Mouse (Mus musculus) midbrain, embryonic 11.5 days (tissue): ENCODE data around the gene Gm6309. TPM values are rescaled to one million over a fixed set of nuclear protein-coding genes. Genes with fewer than 3 reads are reported as not detected.
A peak's percentile ranks its signal among the peaks of the same experiment; 100 is the strongest.
"Not testable (repeated sequence)": the region's sequence is repeated elsewhere in the genome, so short reads cannot be mapped to it uniquely, and the experiment has no call there.

Experiments
- ATAC-seq: fragments of 200-750 bp; cut with Nextera tagmentation; 2 replicates; pipeline ENCODE4 v1.8.0; 2017; ENCODE audit warnings: moderate TSS enrichment, moderate library complexity; ENCODE audit not compliant: low FRiP score
- DNase-seq: peaks from one replicate; pipeline ENCODE4 v3.0.0; 2015; ENCODE audit warnings: low spot score; ENCODE audit errors: missing footprints
- H3K27ac ChIP-seq: fragments of 300-500 bp; sonication (generic); 2 replicates; pipeline ENCODE4 v1.5.1; 2014; ENCODE audit warnings: low read depth, low read length
- H3K27me3 ChIP-seq: fragments of 300-500 bp; sonication (generic); 2 replicates; pipeline ENCODE4 v1.6.1; 2014; ENCODE audit warnings: mild to moderate bottlenecking, low read length, moderate library complexity, mixed read lengths; ENCODE audit not compliant: control insufficient read depth, insufficient read depth
- H3K36me3 ChIP-seq: fragments of 300-500 bp; sonication (generic); 2 replicates; pipeline ENCODE4 v1.6.1; 2014; ENCODE audit warnings: mild to moderate bottlenecking, low read length, moderate library complexity, mixed read lengths; ENCODE audit not compliant: control insufficient read depth, insufficient read depth
- H3K4me1 ChIP-seq: fragments of 300-500 bp; sonication (generic); 2 replicates; pipeline ENCODE4 v1.6.1; 2014; ENCODE audit warnings: low read length; ENCODE audit not compliant: control insufficient read depth, insufficient read depth
- H3K4me2 ChIP-seq: fragments of 300-500 bp; sonication (generic); 2 replicates; pipeline ENCODE4 v1.6.1; 2014; ENCODE audit warnings: mild to moderate bottlenecking, moderate library complexity
- H3K4me3 ChIP-seq: fragments of 300-500 bp; sonication (generic); 2 replicates; pipeline ENCODE4 v1.5.1; 2014; ENCODE audit warnings: low read depth, low read length
- H3K9ac ChIP-seq: fragments of 300-500 bp; sonication (generic); 2 replicates; pipeline ENCODE4 v1.6.1; 2014; ENCODE audit warnings: low read length
- H3K9me3 ChIP-seq: fragments of 300-500 bp; sonication (generic); 2 replicates; pipeline ENCODE4 v1.6.1; 2016; ENCODE audit warnings: low read length; ENCODE audit not compliant: control insufficient read depth
- WGBS: fragments of 180-500 bp; shearing (Covaris S2); extraction: QIAGEN DNeasy Blood & Tissue Kit; methylation state at CpG from one replicate; pipeline ENCODE4 v1.1.7; 2014; 5-methylcytosine and 5-hydroxymethylcytosine counted together
- polyA plus RNA-seq: library from polyadenylated mRNA; unstranded; fragments of >200 nt; fragmentation: Nextera tagmentation; extraction: Ambion mirVana; gene quantifications from 2 replicates; pipeline ENCODE4 v1.2.1, GENCODE M21; 2014

The Gm6309 gene
- polyA plus RNA-seq, 1 experiment from 2014 or later = not detected

DNA sequence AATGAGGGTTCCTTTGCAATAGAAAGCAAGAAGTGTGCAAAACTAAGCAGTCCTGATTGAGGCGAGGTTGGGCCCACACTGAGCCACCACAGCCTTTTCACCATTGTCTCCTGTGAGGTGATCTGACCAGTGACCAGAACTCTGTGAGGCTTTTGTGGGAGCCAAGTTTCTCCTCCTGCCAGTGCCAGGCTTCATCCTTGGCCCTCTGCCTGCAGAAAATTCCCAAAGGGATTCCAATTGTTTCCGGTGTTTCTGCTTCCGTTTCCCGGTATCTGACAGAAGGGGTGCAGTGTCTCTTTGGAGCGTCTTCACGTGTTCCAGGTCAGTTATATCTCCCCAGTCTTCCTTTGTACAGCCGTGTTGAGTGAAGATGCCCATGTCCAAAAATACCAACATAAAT, 18.2 kb upstream of the Gm6309 start:
- Histone ChIP-seq H3K4me3 (no peak overlapping the region), H3K9me3 (no peaks in the 10 kb centered on the region; the same call in 1 of the 2 replicates), H3K36me3 (no peaks in the 10 kb centered on the region), H3K27ac (no peak overlapping the region), H3K4me2 (no peak overlapping the region), H3K9ac (no peak overlapping the region), H3K4me1 (no peaks in the 10 kb centered on the region), H3K27me3 (no peaks in the 10 kb centered on the region)
- 87% methylated on average over 7 of the region's 7 CpGs for WGBS
- ATAC-seq (no peak), DNase-seq (no peak)

DNA sequence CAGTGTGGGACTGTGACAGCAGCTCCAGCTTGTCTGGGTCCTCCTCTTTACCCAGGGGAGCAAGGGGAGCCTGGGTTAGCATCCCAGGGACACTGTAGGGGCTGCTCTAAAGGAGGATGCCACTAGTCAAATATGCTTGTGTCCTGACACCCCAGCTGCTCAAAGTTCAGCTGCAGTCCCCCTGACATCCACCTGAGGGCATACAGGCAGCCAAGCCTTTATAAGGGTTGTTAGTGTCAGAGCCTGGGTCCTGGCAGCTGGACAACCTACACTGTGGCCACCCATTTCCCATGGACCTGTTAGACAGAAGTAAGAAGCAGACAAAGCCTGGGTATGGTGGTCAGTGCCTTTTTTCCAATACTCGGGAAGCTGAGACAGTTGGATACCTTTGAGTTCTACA, 17.6 kb upstream of the Gm6309 start:
- no peak overlapping the region for H3K27ac ChIP-seq
- H3K9ac ChIP-seq = no peak overlapping the region
- DNase-seq = no peak
- no peaks in the 10 kb centered on the region for H3K4me1 ChIP-seq
- no peaks in the 10 kb centered on the region for H3K36me3 ChIP-seq
- H3K4me3 ChIP-seq = no peak overlapping the region
- no peaks in the 10 kb centered on the region for H3K27me3 ChIP-seq
- 79% methylated on average over 1 of the region's 1 CpGs for WGBS
- no peaks in the 10 kb centered on the region; the same call in 1 of the 2 replicates for H3K9me3 ChIP-seq
- no peak for ATAC-seq
- no peak overlapping the region for H3K4me2 ChIP-seq

DNA sequence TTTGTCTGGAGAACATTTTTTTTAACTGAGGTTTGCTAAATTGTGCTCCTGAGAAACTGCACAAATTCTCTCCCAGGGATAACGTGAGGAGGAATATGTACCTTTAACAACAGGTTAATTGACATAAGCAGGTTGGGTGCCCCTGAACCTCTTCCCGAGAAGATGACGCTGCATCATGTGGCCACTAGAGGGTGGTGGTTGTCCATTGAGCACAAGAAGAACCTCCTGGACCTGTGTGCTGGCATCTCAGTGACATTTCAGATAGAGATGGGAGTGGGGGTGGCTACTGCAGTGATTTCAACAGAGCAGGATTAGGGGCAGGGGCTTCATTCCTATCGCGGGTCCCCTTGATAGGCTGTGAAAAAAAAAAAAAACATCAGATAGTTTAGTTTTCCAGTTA, 16.9 kb upstream of the Gm6309 start:
- not testable (repeated sequence) for H3K36me3 ChIP-seq, DNase-seq, H3K27me3 ChIP-seq, ATAC-seq, H3K4me2 ChIP-seq, H3K4me3 ChIP-seq, H3K27ac ChIP-seq, H3K9ac ChIP-seq, H3K9me3 ChIP-seq, H3K4me1 ChIP-seq
- 31% methylated on average over 5 of the region's 5 CpGs for WGBS

DNA sequence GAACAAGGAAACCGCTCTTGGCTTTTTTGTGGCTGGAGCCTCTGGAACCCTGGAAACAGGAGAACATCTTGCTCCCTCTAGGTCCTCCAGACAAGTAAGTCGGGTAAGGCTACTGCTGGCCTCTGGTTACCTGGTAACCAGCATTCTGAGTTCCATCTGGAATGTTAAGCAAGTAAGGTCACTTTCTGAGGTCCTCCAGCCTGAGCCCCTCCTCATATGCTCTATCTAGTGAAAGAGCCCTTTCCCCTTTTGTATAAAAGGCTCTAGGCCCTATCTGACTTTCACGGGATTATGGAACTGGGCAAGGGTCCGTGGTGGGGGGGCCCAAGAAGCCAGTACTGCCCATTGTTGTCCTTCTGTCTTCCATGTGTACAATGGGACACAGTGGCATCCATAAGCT, 14.7 kb upstream of the Gm6309 start, which contains the start of gene 1700001J03Rik:
Gene 1700001J03Rik (minus strand): TSS at position 101 of the 400 bp plus-strand sequence.
- not testable (repeated sequence) for DNase-seq, ATAC-seq, H3K4me1 ChIP-seq, H3K9me3 ChIP-seq, H3K36me3 ChIP-seq, H3K4me2 ChIP-seq, H3K27ac ChIP-seq, H3K4me3 ChIP-seq, H3K9ac ChIP-seq, H3K27me3 ChIP-seq
- 80% methylated on average over 4 of the region's 4 CpGs for WGBS

DNA sequence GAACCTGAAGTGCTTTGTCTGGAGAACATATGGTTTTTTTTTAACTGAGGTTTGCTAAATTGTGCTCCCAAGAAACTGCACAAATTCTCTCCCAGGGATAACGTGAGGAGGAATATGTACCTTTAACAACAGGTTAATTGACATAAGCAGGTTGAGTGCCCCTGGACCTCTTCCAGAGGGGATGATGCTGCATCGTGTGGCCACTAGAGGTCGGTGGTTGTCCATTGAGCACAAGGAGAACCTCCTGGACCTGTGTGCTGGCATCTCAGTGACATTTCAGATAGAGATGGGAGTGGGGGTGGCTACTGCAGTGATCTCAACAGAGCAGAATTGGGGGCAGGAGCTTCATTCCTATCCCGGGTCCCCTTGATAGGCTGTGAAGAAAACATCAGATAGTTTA, 2.2 kb upstream of the Gm6309 start:
- not testable (repeated sequence) for ATAC-seq, H3K27me3 ChIP-seq, H3K4me3 ChIP-seq, H3K9ac ChIP-seq, H3K4me1 ChIP-seq, H3K4me2 ChIP-seq, H3K27ac ChIP-seq, H3K9me3 ChIP-seq, DNase-seq, H3K36me3 ChIP-seq
- 59% methylated on average over 4 of the region's 4 CpGs for WGBS

DNA sequence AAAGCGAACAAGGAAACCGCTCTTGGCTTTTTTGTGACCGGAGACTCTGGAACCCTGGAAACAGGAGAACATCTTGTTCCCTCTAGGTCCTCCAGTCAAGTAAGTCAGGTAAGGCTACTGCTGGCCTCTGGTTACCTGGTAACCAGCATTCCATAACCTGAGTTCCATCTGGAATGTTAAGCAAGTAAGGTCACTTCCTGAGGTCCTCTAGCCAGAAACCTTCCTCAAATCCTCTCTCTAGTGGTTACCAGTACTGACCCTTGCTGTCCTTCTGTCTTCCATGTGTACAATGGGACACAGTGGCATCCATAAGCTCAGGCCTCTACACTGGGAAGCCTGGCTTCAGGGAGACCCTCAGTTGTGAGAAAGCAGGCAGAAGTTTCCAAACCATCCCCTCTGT, 10.1 kb downstream of the Gm6309 start, which contains the start of gene Gm5565:
Gene Gm5565 (minus strand): TSS at position 101 of the 400 bp plus-strand sequence.
- not testable (repeated sequence) for H3K4me2 ChIP-seq, ATAC-seq, DNase-seq, H3K4me1 ChIP-seq, H3K9ac ChIP-seq, H3K27ac ChIP-seq, H3K4me3 ChIP-seq, H3K9me3 ChIP-seq, H3K36me3 ChIP-seq, H3K27me3 ChIP-seq
- WGBS = 93% methylated on average over 3 of the region's 3 CpGs

DNA sequence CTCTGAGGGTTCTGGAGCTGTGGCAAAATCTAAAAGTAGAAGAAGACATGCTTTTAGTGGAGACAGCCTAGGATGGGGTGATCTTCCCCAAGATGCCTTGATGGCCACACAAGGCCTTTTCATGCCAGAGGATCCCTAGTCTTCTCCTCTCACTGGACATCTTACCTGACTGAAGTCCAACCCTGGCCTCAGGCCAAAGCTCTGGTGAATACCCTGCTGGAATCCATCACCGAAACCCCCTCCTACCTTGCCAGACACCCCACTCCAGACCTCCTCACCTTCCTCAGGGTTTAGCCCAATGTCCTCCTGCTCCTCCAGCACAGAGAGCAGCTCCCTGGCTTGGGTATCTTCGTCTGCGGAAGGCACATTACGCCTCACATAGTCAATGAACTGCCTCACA, 12.2 kb downstream of the Gm6309 start:
- H3K9me3 ChIP-seq, ATAC-seq, DNase-seq, H3K9ac ChIP-seq, H3K4me3 ChIP-seq, H3K27me3 ChIP-seq, H3K4me1 ChIP-seq, H3K36me3 ChIP-seq, H3K27ac ChIP-seq, H3K4me2 ChIP-seq: not testable (repeated sequence)
- 90% methylated on average over 4 of the region's 4 CpGs for WGBS

DNA sequence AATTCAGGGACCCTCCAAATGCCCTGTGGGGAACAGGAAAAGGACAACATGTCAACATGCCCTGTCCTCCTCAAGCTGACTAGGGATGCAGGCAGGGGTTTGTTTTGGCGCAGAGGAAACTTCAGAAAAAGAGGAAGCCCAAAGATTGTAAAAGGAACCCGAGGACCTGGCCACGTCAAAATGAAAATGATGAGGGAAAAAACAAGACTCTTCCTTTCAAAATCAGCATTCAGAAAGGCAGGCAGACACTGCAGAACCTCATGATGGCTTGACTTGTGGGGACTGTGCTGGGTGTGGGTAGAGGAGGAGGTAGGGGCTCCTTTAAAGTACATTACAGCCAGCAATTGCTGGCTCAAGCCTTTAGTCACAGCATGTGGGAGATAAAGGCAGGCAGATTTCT, 20.1 kb downstream of the Gm6309 start:
- no peak for DNase-seq
- H3K27me3 ChIP-seq = no peaks in the 10 kb centered on the region
- H3K4me3 ChIP-seq = no peak overlapping the region
- WGBS = 81% methylated on average over 3 of the region's 3 CpGs
- ATAC-seq = no peak
- H3K9ac ChIP-seq = no peak overlapping the region
- H3K4me2 ChIP-seq = no peak overlapping the region
- peaks cover 4% of the 10 kb centered on the region; the same call in 1 of the 2 replicates for H3K9me3 ChIP-seq
- H3K4me1 ChIP-seq = no peaks in the 10 kb centered on the region
- no peaks in the 10 kb centered on the region for H3K36me3 ChIP-seq
- no peak overlapping the region for H3K27ac ChIP-seq

DNA sequence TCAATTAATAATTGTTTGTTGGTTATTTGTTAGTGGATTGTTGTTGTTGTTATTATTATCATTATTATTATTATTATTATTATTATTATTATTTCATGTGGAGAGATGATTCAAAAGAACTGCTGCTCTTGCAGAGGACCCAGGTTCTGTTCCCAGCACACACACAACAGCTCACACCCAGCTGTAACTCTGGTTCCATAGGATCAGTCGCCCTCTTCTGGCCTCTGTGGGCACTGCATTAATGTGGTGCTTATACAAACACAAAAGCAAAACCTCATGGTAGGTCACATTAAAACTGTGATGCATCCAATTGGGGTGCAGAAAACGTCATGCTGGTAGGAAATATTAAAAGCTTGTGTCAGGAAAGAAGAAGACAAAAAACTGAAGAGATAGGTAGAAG, 22.6 kb downstream of the Gm6309 start:
- ATAC-seq = no peak
- peak; percentile 88 for DNase-seq
- H3K27ac ChIP-seq = no peak overlapping the region
- no peak overlapping the region for H3K9ac ChIP-seq
- H3K4me3 ChIP-seq = no peak overlapping the region
- H3K27me3 ChIP-seq = no peaks in the 10 kb centered on the region
- WGBS = 41% methylated on average over 2 of the region's 2 CpGs
- no peaks in the 10 kb centered on the region for H3K36me3 ChIP-seq
- H3K9me3 ChIP-seq = peaks cover 4% of the 10 kb centered on the region; the same call in 1 of the 2 replicates
- H3K4me2 ChIP-seq = no peak overlapping the region
- H3K4me1 ChIP-seq = no peaks in the 10 kb centered on the region
